Mouse (Mus musculus) spleen, embryonic (tissue): ENCODE results near the gene Krtap20-2.
"Not testable (repeated sequence)": the region's sequence is repeated elsewhere in the genome, so short reads cannot be mapped to it uniquely, and the experiment has no call there.

ENCODE experiments used
- CTCF ChIA-PET: fragments of 350-600 bp; sonication (Branson Sonifier 250); formaldehyde crosslinking; loops from one replicate; lab custom pipeline; 2022; lab: Charles Lee

The Krtap20-2 gene

GRCm38 (mm10) chr16:89205561-89205960, at the start of gene Krtap20-2:
Krtap20-2 (plus strand) TSS chr16:89205861.
- CTCF ChIA-PET = no interaction called here

- CTCF ChIA-PET = no interaction called here
These were observed 48.0 kb upstream of the Krtap20-2 start, which contains the start of gene Gm9789 for GRCm38 (mm10) chr16:89157652-89158051. Gm9789 (plus strand) TSS chr16:89157952.

GRCm38 (mm10) chr16:89169190-89169589, 36.5 kb upstream of the Krtap20-2 start, which contains the start of gene Gm7735:
Gm7735 (plus strand) TSS chr16:89169490.
- CTCF ChIA-PET = not testable (repeated sequence)

GRCm38 (mm10) chr16:89174435-89174834, 31.2 kb upstream of the Krtap20-2 start, which contains the start of gene 1110057P08Rik:
1110057P08Rik (plus strand) TSS chr16:89174735.
- CTCF ChIA-PET = no interaction called here

- CTCF ChIA-PET = no interaction called here
These were observed 17.0 kb upstream of the Krtap20-2 start for GRCm38 (mm10) chr16:89188621-89189020.
